Mouse (Mus musculus) kidney, adult 10 weeks (tissue): ENCODE results near the gene Pi4ka. TPM values are rescaled to one million over a fixed set of nuclear protein-coding genes. Genes with fewer than 3 reads are reported as not detected.

Experiments used
- polyA plus RNA-seq: library from polyadenylated mRNA; stranded (reverse); fragments of 350-450 nt; fragmentation: Illumina TruSeq; extraction: RNeasy Lipid Tissue Mini Kit (QIAGEN cat#74804); gene quantifications from one replicate; pipeline ENCODE4 v1.2.3, GENCODE M21; 2014; ENCODE audit warnings: low read depth, low replicate concordance

Gene Pi4ka
- 27.7 TPM for polyA plus RNA-seq

DNA sequence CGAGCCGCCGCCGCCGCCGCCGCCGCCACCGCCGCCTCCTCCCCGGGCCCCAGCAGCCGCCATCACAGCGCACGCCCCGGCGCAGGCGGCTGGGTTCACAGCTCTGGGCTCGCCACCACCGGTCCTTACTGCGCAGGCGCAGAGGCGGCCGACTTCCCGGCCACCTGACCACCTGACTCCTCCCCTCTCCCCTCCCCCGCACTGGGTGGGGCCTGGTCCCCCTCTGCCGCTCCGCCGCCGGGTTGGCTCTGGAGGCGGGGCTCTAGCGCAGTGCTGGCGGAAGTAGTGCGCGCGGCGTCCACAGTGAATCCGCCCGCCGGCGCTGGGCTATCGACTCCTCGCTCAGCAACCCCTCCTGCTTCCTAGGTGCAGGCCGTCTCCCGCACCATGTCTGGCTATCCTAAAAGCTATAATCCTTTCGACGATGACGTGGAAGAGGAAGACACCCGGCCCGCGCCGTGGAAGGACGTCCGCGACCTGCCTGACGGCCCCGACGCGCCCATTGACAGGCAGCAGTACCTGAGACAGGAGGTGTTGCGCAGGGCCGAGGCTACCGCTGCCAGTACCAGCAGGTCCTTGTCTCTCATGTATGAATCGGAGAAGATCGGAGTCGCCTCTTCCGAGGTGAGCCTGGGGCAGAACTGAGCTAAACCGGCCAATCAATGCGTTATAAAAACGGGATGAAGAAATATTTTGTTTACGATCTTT is at the start of gene Pi4ka, which contains the start of gene Snap29:
Gene Pi4ka (minus strand): TSS at position 579 of the 708 bp plus-strand sequence.
Gene Snap29 (plus strand): TSS at position 251 of the 708 bp plus-strand sequence.

DNA sequence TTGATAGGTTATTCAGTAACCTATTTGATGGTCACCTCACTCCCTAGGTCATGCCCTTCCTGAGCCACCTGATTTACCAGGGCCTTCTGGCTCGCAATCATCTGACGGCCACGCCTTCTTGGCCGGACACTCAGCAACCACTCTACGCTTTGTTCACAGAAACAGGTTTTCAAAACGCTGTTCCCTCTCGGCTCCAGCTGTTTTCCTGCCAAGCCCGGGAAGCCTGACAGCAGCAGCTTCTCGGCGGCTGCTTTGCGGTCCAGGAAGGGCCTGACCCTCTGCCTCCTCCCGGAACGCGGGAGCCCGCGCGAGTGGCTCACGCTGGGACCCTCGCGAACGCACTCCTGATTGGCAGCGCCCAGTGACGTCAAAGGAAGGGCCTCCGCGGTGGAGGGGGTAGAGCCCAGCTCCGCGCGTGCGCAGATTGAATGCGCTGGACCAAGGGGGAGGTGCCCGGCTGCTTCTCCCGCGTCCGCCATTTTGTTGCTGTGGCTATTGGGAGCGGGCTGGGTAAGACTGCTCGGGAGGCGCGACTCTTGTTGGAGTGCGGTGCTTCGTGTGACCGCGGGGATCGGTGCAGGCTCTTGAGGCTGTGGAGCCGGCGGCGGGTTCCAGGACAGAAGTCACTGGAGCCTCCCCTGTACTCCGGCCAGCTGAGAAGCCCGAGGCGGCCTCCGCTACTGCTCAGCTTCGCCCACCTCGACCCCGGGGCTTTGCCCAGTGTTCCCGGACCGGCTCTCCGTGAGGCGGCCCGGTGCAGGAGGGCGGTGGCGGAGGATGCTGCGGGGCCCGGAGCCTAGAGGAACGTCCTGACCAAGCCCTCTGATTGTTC is 45.6 kb upstream of the Pi4ka start, which contains the start of gene Crkl:
Gene Crkl (plus strand): TSS at position 447 of the 832 bp plus-strand sequence.

DNA sequence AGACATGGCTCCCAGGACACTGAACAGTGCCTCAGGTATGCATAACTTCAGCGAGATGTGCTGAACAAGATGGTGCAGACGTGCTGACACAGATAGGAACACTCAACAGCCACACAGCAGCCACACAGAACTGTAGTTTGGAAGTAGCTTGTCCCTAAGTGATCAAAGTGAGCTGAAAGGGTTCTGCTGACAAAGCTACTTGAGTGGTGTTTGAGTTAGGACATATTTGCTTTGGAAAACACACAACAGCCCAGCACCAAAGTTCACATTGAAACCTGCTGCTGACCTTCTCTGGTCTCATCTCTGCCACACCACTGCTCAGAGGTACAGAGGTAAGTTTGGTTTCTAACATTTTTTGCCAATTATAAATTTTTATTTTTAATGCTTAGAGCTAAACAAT is 75.0 kb downstream of the Pi4ka start, which contains the start of gene Serpind1:
Gene Serpind1 (plus strand): TSS at position 256 of the 400 bp plus-strand sequence.

DNA sequence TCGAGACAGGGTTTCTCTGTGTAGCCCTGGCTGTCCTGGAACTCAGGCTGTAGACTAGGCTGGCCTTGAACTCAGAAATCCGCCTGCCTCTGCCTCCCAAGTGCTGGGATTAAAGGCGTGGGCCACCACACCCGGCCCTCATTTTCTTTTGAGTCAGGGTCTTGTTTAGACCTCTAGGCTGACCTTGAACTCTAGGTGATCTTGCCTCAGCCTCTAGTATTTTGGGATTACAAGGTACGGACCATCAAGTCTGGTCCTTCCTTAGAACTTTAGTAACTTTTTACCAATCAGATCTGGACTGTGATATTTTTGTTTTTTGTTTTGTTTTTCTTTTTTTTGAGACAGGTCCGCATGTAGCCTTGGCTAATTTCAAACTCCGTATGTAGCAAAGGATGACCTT is 130.4 kb downstream of the Pi4ka start, which contains the start of gene Tmem191c:
Gene Tmem191c (plus strand): TSS at position 357 of the 400 bp plus-strand sequence.

DNA sequence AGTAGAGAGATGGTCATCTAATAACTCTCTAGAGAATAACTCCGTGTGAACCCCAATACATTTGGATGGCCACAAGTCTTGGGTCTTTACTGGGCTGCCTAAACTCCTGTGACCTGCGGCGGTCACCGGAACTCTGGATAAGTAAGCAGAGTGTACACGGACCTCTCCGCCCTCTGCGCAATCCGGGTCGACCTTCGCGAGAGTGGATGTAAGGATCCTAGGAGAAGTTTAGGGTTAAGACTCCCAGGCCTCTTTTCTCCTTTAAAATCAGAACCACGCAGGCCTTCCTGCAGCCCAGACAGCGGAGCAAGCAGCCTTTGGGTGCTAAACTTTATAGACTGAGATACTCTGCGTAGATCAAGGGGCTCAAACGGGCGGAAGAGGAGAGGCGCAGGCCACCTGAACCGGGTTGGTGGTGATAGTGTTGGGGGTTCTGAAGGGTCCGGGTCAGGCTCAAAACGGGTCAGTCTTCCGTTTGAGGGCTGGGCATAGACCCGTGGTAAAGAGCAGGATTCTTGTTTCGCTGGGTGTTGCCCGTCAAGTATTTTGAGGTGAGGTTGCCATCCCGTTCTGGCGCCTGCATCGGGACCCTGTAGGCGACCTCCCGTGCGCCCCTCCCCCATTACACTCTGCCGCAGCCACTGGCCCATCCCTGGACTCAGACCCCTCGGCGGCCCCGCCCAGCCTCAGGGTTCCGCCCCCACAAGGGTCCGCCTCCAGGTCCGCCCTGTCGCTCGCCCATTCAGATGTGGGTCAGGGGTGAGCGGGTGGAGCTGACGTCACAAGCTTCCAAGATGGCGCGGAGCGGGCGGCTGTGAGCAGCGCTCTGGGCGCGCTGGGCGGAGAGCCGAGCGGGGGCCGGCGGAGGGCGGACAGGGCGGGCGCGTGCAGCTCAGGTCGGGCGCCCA is 173.1 kb downstream of the Pi4ka start, which contains the start of gene Hic2:
Gene Hic2 (plus strand): TSS at position 779 of the 908 bp plus-strand sequence.

Other genes starting within 250 kb of the Pi4ka start
- 157 TPM for gene Ube2l3, start 203.7 kb downstream of the Pi4ka start, polyA plus RNA-seq
- gene Rimbp3, start 197.7 kb downstream of the Pi4ka start, polyA plus RNA-seq: not detected
- gene Hic2, start 172.7 kb downstream of the Pi4ka start, polyA plus RNA-seq: 0.44 TPM
- not detected for gene Tmem191c, start 130.2 kb downstream of the Pi4ka start, polyA plus RNA-seq
- gene Serpind1, start 74.9 kb downstream of the Pi4ka start, polyA plus RNA-seq: 1.4 TPM
- 101 TPM for gene Snap29, start 328 bp downstream of the Pi4ka start, polyA plus RNA-seq
- 22.6 TPM for gene Crkl, start 45.7 kb upstream of the Pi4ka start, polyA plus RNA-seq
- gene Aifm3, start 83.3 kb upstream of the Pi4ka start, polyA plus RNA-seq: 0.32 TPM
- gene Lztr1, start 102.4 kb upstream of the Pi4ka start, polyA plus RNA-seq: 22.8 TPM
- 1.1 TPM for gene Thap7, start 124.8 kb upstream of the Pi4ka start, polyA plus RNA-seq
- gene Lrrc74b, start 154.9 kb upstream of the Pi4ka start, polyA plus RNA-seq: not detected
- gene P2rx6, start 155.6 kb upstream of the Pi4ka start, polyA plus RNA-seq: not detected
- not detected for gene Slc7a4, start 176.9 kb upstream of the Pi4ka start, polyA plus RNA-seq
- gene Smpd4, start 213.0 kb upstream of the Pi4ka start, polyA plus RNA-seq: 17.9 TPM
- not detected for gene Ccdc74a, start 240.2 kb upstream of the Pi4ka start, polyA plus RNA-seq